Mouse (Mus musculus): ENCODE measurements around the gene Ssu2. TPM values are rescaled to one million over a fixed set of nuclear protein-coding genes. Genes with fewer than 3 reads are reported as not detected.

The Ssu2 gene
- polyA plus RNA-seq, 1 experiment from 2014 or later, result 0.08 TPM

DNA sequence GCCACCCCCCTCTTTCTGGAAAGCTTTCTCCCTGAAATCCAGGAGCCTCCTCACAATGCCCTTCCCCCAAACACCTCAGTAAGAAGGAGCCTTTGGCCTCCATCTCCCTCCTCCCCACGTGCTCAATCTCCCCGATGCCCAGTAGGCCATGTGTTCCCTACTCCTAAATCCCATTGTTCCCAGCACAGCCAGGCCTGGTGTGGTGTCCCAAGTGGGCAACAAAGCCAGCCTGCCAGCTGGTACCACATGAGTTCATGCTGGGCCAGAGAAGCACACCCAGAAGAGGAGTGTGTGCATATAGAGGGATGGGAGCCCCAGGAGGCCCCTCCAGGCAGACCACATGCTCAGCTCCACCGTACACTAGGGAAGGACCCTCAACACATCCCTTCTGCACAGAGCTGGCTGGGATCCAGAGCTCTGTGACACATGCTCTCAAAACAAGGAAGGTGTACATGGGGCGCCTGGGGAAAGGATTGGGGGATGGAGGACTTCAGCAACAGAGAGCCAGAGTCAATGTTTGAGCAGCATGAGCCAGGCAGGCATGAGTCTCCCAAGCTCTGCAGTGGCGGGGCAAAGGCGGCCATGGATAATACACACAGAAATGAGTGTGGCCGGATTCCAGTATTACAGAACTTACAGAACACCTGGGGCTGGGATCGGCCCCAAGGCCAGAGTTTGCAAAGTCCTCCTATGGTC lies 4.7 kb downstream of the Ssu2 start:
- Histone ChIP-seq H3K4me2 (no peak overlapping the region), H3K36me3 (no peaks in the 10 kb centered on the region), H3K27ac (no peak overlapping the region), H3K4me1 (replicated peaks) (no peaks in the 10 kb centered on the region), H3K27me3 (no peaks in the 10 kb centered on the region), H3K9ac (no peak overlapping the region), H3K9me3 (replicated peaks) (no peaks in the 10 kb centered on the region), H3K4me3 (replicated peaks) (no peak overlapping the region)
- DNase-seq (no peak), ATAC-seq (ENCODE audit: low read depth) (no peak)
- WGBS (ENCODE audit: insufficient replicate concordance), result 60% methylated on average over 8 of the region's 8 CpGs

DNA sequence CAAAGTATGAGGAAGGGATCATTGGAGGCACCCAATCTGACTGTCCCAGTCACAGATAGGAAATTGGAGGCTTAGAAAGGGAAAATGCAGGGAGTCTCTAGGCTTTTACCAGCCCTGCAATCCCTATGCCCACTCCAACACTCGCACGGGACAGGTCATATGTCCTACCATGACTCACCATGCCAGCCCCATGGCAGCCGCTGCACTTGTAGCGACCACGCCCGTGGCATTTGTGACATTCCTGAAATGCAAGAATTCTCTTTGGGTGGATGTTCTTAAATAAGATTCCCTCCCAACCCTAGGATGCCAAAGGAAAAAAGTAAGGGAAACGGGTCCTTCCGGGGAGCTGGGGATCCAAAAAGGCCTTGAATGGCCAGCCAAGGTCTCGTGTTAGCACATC lies 8.8 kb downstream of the Ssu2 start:
- H3K9ac ChIP-seq, result no peak overlapping the region
- no peak for DNase-seq
- no peaks in the 10 kb centered on the region for H3K4me1 ChIP-seq (replicated peaks)
- H3K27me3 ChIP-seq, result no peaks in the 10 kb centered on the region
- H3K36me3 ChIP-seq, result no peaks in the 10 kb centered on the region
- WGBS (ENCODE audit: insufficient replicate concordance), result 70% methylated on average over 9 of the region's 9 CpGs
- no peak overlapping the region for H3K4me2 ChIP-seq
- no peak overlapping the region for H3K27ac ChIP-seq
- no peaks in the 10 kb centered on the region for H3K9me3 ChIP-seq (replicated peaks)
- H3K4me3 ChIP-seq (replicated peaks), result no peak overlapping the region
- ATAC-seq (ENCODE audit: low read depth), result no peak

DNA sequence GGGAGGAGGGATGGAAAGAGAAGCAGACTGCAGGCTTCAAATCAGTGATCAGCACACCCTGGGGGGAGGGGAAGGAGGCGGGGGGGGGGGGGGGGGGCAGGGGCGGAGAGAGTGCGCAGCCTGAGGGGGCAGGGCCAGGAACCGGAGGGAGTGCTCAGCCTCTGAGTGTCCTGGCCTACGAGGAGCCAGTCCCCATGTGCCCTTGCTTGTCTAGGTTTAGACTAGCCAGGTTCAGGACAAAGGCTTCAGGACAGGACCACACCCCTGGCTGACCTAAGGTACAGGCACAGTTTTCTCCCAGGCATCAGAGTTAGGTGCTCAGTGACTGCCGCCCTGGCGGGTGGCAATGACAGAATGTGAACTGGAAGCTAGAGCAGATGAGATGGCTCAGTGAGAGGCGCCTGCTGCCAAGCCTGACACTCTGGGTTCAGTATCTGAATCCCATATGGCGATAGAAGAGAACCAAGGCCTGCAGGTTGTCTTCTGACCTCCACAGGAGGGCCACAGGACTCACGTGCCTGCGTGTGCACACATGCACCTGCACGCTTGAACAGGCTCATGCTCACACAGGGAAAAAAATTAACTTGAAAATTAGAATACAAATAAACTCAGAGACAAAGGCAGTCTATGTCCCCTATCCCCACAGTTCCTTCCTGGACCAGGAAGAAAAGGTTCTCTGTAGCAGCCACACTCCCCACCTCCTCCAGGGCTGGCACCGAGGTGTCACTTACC lies 12.0 kb downstream of the Ssu2 start:
- Histone ChIP-seq H3K27ac (no peak overlapping the region), H3K36me3 (no peaks in the 10 kb centered on the region), H3K27me3 (no peaks in the 10 kb centered on the region), H3K9me3 (replicated peaks) (no peaks in the 10 kb centered on the region), H3K9ac (no peak overlapping the region), H3K4me2 (no peak overlapping the region), H3K4me1 (replicated peaks) (no peaks in the 10 kb centered on the region), H3K4me3 (replicated peaks) (no peak overlapping the region)
- 59% methylated on average over 10 of the region's 13 CpGs for WGBS (ENCODE audit: insufficient replicate concordance)
- ATAC-seq (ENCODE audit: low read depth), result no peak
- DNase-seq, result no peak

DNA sequence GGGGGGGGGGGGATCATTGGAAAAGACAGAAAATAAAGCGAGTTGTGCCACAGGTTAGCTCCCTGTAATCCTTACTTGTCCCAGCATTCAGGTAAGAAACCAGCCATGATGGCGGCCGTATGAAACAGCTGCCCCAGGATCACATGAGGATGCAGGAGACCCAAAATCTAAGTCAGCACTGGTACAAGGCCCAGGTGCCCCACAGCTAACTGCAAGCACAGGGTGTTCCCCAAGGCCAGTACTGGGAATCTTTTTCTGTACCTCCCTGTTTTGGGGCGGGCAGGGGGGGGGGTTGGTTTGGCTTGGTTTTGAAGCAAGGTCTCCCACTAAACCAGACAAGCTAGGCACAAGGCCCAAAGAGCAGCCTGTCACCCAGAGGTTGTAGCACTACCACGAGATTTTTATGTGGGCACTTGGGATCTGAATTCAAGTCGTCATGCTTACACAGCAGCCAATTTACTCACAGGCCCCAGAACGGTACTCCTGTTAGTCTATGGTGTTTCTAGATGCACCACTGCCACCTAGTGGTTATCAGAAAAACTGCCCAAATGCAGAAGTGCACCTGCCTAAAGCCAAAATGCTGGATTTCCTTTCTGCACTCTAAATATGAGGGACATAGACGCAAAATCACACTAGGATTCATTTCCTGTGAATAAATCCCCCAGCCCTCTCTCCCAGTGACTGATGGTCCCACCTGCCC lies 13.8 kb downstream of the Ssu2 start:
- no peaks in the 10 kb centered on the region for H3K27me3 ChIP-seq
- no peaks in the 10 kb centered on the region for H3K9me3 ChIP-seq (replicated peaks)
- 36% methylated on average over 8 of the region's 8 CpGs for WGBS (ENCODE audit: insufficient replicate concordance)
- no peak for ATAC-seq (ENCODE audit: low read depth)
- no peak overlapping the region for H3K27ac ChIP-seq
- no peaks in the 10 kb centered on the region for H3K36me3 ChIP-seq
- H3K4me2 ChIP-seq, result no peak overlapping the region
- H3K4me1 ChIP-seq (replicated peaks), result no peaks in the 10 kb centered on the region
- H3K4me3 ChIP-seq (replicated peaks), result no peak overlapping the region
- no peak overlapping the region for H3K9ac ChIP-seq
- DNase-seq, result peak; percentile 6

DNA sequence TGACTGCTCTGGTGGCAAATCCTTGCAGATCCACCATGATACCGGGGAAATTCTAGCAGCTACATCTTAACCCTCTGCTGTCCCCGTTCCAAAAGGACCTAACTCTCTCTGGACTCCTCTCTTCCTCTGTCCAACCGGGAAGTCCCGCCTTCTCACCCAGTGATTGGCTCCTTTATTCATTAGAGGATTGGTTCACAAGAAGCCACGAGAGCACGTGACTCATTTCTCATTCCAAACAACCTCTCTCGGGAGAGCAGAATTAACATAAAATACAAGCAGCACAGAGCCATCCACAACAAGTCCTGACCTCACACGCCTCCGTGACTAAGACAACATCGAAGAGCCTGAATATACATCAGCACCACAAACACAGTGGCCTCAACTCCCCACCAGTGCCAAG lies 22.5 kb downstream of the Ssu2 start:
- Histone ChIP-seq H3K4me3 (replicated peaks) (no peak overlapping the region), H3K4me2 (no peak overlapping the region), H3K9me3 (replicated peaks) (no peaks in the 10 kb centered on the region), H3K27ac (no peak overlapping the region), H3K27me3 (no peaks in the 10 kb centered on the region), H3K9ac (no peak overlapping the region), H3K36me3 (no peaks in the 10 kb centered on the region), H3K4me1 (replicated peaks) (no peaks in the 10 kb centered on the region)
- ATAC-seq (ENCODE audit: low read depth) (no peak), DNase-seq (no peak)
- WGBS (ENCODE audit: insufficient replicate concordance), result 67% methylated on average over 10 of the region's 10 CpGs

DNA sequence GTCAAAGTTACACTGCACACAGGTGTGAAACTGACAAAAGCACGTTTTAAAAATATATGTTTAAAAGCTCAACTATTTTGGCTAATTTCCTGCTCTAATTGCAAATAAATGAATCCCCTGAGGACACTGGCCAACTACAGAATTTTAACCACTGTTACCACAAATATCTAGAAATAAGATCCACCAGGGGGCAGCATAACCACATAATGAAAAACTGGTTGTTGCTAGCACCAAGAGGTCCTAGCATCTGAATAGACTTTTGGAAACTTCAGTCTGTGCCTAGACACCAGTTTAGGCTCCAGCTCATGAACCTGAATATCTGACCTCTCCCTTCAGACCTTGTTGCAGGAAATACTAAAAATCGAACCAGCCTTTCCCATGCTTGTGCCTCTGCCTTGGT lies 23.2 kb downstream of the Ssu2 start:
- Histone ChIP-seq H3K4me2 (no peak overlapping the region), H3K27me3 (no peaks in the 10 kb centered on the region), H3K36me3 (no peaks in the 10 kb centered on the region), H3K4me1 (replicated peaks) (no peaks in the 10 kb centered on the region), H3K9ac (no peak overlapping the region), H3K9me3 (replicated peaks) (no peaks in the 10 kb centered on the region), H3K4me3 (replicated peaks) (no peak overlapping the region), H3K27ac (no peak overlapping the region)
- no peak for ATAC-seq (ENCODE audit: low read depth)
- 24% methylated on average over 2 of the region's 2 CpGs for WGBS (ENCODE audit: insufficient replicate concordance)
- DNase-seq, result no peak

DNA sequence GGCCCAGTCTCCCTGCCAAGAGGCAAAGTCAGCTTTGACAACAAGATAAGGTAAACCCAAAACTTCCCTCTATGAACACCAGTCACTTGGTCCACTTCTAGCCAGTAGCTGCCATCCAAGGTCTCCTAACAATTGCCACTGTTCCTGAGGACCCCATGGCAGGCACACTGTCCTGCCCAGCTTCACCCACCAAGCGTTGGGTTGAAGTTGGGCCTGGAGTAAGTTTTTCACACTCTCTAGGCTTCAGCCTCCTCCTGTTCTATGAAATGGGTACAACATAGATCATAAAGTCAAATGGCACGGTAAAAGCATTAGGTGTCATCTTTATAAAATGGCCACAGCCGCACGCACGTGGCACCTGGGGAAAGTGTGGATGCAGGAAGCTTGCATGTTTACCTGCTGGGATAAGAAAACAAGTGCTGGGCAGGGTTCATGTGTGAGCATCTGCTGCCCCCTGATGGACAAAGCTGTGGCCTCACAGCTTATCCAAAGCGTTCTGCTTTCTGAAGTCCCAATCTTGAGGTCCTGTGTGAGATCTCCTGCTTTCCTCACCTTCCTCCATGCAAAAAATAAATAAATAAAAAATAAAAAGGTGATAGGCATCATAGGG lies 25.4 kb downstream of the Ssu2 start:
- Histone ChIP-seq H3K4me1 (replicated peaks) (no peaks in the 10 kb centered on the region), H3K4me3 (replicated peaks) (no peak overlapping the region), H3K9me3 (replicated peaks) (no peaks in the 10 kb centered on the region), H3K27me3 (no peaks in the 10 kb centered on the region), H3K36me3 (no peaks in the 10 kb centered on the region), H3K9ac (no peak overlapping the region), H3K4me2 (no peak overlapping the region), H3K27ac (no peak overlapping the region)
- ATAC-seq (ENCODE audit: low read depth) (no peak), DNase-seq (peak; percentile 6)
- WGBS (ENCODE audit: insufficient replicate concordance), result 33% methylated on average over 6 of the region's 6 CpGs

DNA sequence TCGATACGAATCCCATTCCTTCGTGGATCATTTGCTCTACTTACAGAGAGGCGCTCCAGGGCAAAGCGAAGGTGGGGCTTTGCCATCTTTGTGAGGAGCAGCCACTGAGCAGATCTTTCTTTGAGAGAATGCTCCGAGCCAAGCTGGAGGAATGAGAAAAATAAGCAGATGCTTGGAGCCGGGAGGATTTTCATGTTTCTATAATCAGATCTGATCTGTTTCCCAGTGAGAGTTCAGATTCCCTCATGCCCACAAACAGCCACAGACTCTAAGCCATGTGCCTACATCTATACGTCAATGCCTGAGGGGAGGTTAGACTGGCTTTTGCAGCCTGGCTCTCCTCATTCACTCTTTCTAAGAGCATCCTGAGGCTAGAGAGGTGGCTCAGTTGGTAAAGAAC lies 27.1 kb downstream of the Ssu2 start:
- H3K36me3 ChIP-seq, result no peaks in the 10 kb centered on the region
- WGBS (ENCODE audit: insufficient replicate concordance), result 72% methylated on average over 8 of the region's 8 CpGs
- no peak overlapping the region for H3K27ac ChIP-seq
- ATAC-seq (ENCODE audit: low read depth) (no peak), DNase-seq (no peak)
- H3K4me3 ChIP-seq (replicated peaks), result no peak overlapping the region
- H3K27me3 ChIP-seq, result no peaks in the 10 kb centered on the region
- no peaks in the 10 kb centered on the region for H3K4me1 ChIP-seq (replicated peaks)
- H3K9me3 ChIP-seq (replicated peaks), result no peaks in the 10 kb centered on the region
- H3K4me2 ChIP-seq, result no peak overlapping the region
- H3K9ac ChIP-seq, result no peak overlapping the region

DNA sequence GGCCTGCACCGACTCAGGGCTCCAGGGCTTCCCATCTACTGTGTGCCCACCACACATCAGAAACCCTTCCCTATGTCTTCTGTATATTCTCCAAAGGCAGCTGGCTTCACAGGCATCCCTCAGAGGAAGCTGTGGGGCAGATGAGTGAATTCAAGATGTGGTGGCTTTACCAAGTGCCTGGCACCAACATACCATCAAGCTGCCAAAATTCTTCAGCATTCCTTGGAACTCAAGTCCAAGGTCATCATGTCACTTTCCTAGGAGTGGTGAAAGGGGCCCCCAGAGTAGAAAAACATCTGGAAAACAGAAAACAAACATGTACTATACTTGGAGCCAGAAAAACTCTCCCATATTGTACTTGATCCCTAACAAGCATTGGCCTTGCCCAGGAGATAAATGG lies 28.5 kb downstream of the Ssu2 start:
- Histone ChIP-seq H3K27ac (no peak overlapping the region), H3K36me3 (no peaks in the 10 kb centered on the region), H3K4me1 (replicated peaks) (no peaks in the 10 kb centered on the region), H3K27me3 (no peaks in the 10 kb centered on the region), H3K9ac (no peak overlapping the region), H3K4me2 (no peak overlapping the region), H3K4me3 (replicated peaks) (no peak overlapping the region), H3K9me3 (replicated peaks) (no peaks in the 10 kb centered on the region)
- WGBS (ENCODE audit: insufficient replicate concordance), result 74% methylated on average over 1 of the region's 1 CpGs
- DNase-seq (no peak), ATAC-seq (ENCODE audit: low read depth) (no peak)

DNA sequence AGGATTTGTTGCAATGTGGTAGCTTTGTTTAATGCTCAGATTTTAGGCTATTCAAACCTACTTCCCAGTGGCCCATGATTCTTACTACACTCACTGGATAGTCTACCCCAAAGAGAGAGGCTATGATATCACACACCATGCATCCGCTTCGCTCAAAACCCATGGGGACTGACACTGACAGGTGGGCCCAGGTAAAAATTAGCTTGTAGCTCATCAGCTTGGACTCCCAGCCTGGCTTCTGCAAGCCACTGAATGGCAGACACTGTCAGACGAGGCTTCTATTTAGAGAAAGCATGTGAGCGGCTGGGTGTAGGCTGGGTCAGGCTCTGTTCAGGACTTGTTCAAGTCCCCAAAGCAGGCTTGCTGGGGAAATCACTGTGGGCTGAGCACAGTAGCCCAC lies 37.4 kb downstream of the Ssu2 start:
- Histone ChIP-seq H3K27me3 (no peaks in the 10 kb centered on the region), H3K4me3 (replicated peaks) (no peak overlapping the region), H3K4me2 (no peak overlapping the region), H3K4me1 (replicated peaks) (no peaks in the 10 kb centered on the region), H3K9ac (no peak overlapping the region), H3K36me3 (no peaks in the 10 kb centered on the region), H3K27ac (no peak overlapping the region), H3K9me3 (replicated peaks) (no peaks in the 10 kb centered on the region)
- ATAC-seq (ENCODE audit: low read depth) (no peak), DNase-seq (no peak)
- WGBS (ENCODE audit: insufficient replicate concordance), result 73% methylated on average over 4 of the region's 4 CpGs

DNA sequence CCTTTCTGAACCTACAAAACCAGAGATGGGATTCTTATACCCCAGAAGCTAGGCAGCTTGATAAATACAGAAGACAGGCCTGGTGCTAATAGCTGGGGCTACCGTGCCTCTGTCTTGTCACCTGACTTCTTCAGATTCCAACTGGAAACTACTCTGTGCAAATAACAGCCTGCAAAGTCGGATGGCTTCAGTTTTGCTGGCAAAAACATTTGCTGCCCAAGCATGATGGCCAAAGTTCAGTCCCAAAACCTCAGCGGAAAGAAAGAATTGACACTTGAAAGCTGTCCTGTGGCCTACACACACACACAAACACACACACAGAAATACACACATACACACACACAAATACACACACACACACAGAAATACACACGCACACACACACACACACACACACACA lies 48.8 kb downstream of the Ssu2 start:
- WGBS (ENCODE audit: insufficient replicate concordance), result 50% methylated on average over 4 of the region's 4 CpGs
- Histone ChIP-seq H3K4me2 (no peak overlapping the region), H3K27ac (no peak overlapping the region), H3K9me3 (replicated peaks) (no peaks in the 10 kb centered on the region), H3K27me3 (no peaks in the 10 kb centered on the region), H3K36me3 (no peaks in the 10 kb centered on the region), H3K9ac (no peak overlapping the region), H3K4me1 (replicated peaks) (no peaks in the 10 kb centered on the region), H3K4me3 (replicated peaks) (no peak overlapping the region)
- ATAC-seq (ENCODE audit: low read depth) (no peak), DNase-seq (no peak)
